Mouse (Mus musculus) yolk sac, embryonic 10.5 days (tissue): ENCODE data around the gene 2200002D01Rik.
A peak's percentile ranks its signal among the peaks of the same experiment; 100 is the strongest.
"Not testable (repeated sequence)": the region's sequence is repeated elsewhere in the genome, so short reads cannot be mapped to it uniquely, and the experiment has no call there.

Experiments
- DNase-seq: peaks from one replicate; pipeline ENCODE4 v3.0.0-alpha.2; 2017; ENCODE audit warnings: low spot score

2200002D01Rik gene

DNA sequence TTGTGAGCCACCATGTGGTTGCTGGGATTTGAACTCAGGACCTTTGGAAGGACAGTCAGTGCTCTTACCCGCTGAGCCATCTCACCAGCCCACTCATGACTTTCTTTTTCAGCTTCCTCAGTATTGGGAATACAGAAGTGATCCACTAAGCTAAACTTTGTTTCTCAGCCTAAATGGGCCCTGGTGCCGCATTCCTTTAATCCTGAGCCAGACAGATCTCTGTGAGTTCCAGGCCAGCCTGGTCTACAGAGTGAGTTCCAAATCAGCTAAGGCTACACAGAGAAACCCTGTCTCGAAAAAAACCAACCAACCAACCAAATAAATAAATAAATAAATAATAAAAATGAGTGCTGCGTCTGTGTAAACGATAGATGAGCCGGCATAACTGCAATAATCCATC is 10.7 kb downstream of the 2200002D01Rik start:
- DNase-seq: not testable (repeated sequence)

DNA sequence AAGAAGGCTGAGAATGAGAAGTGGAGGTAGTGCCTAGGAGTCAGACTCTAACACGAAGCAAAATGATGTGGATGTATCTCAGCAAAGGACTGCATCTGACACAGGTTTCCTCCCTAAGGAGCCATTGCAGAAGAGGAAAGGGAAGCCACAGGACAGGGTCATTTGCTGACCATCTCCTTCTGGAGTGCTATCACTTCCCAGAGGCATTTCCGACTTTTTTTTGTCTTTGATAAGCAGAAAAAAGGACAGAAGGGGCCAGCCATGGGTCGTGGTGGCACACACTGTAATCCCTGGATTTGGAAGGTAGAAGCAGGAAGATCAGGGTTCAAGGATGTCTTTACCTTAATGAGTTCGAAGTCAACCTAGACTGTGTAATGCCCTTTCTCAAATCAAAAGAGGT is 11.7 kb downstream of the 2200002D01Rik start:
- DNase-seq: no peak

DNA sequence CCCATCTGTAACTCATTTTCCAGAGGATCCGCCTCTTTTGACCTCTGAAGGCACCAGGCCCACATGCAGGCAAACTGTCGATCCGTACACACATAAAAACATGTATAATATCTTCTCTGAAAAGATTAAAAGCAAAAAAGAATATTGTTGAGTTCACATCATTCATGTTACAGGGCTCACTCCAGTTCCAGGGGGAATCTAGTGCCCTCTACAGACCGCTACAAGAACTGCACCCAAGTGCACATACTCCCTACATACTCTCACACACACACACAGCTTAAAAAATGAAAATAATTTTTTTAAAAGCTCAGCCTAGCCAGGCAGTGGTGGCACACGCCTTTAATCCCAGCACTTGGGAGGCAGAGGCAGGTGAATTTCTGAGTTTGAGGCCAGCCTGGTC is 13.6 kb downstream of the 2200002D01Rik start:
- DNase-seq: no peak

DNA sequence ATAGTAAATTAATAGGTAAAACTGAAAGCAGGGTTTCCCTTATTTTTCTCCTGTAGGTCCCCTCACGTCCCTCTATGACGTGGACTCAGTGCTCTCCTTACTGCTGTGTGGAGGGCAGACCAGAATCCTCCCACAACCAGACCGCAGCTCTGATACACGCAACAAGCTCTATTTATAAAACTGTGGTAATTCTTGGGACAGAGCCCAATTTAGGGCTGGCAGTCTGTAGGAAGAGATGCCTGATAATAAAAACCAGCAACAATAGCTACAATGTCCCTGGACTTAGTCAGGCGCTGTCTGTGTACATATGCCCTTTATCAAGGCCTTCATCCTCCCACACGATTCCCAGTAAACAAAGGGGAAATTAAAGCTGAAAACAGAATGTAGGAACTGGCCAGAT is 14.5 kb downstream of the 2200002D01Rik start:
- no peak for DNase-seq

DNA sequence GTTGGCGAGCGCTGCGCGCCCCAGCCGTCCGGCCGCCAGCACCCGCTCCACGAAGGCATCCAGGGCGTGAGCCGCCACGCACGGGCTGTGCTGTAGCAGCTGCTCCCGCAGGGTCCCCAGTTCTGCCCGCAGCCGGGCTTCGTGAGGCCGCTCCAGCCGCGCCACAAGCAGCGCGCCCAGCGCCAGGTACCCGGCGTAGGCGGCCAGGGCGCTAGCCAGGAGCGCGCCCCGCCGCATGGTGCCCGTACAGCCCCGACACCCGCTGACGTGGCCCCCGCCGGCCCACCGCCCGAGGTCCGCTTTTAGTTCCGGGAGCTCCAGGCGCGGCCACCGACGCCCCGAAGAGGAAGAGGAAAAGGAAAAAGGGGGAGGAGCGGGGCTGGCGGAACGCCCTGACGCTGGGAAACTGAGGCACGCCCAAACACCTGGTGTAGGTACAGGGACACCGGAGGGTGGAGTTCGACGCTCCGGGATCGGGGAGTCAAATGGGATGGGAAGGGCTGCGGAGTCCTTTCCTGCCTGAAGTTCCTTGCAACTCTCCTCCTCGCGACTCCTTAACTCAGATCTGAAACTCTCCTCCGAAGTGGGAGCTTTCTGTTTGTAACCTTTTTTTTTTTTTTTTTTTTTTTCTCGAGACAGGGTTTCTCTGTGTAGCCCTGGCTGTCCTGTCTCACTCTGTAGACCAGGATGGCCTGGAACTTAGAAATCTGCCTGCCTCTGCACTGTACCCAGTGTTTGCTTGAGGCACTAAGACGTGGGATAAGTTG is 15.8 kb downstream of the 2200002D01Rik start, which contains the start of gene Kcnk6:
TSS of gene Kcnk6 (minus strand) at position 269 of the 767 bp plus-strand sequence.
- DNase-seq: no peak

DNA sequence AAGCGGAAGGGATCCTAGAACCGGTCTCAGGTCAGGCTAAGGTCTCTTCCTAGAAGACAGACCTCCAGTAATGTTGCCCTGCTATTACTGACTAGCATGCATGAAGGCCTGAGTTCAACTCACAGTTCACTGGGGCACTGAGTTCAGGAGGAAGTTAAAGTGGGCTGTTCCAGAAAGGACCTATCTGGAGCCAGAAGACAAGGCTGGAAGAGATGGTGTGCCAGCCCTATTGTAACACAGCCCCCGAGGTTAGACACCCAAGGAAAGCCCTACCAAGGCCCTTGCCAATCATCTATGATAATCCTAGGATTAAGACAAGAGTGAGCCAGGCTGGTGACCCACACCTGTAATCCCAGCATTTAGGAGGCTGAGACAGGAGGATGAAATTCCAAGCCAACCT is 16.7 kb downstream of the 2200002D01Rik start:
- DNase-seq: no peak

DNA sequence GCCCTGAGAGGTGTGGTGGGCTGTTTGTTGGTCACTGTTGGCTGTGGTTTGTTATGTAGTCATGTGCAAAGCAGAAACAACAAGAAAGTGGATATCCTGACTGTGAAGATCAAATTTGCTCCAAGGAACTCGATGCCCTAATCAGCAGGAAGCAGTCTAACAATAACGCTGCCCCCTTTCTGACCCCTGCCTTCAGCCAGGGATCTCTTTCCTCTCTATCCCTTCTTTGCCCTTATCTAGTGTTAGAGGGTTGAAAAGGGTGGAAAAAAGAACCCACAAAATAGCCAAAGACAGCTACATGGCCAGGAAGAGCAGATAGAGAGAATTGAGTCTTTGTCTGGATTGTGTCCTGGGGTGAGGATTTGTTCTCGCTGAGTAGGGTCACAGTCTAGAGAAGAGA is 17.7 kb downstream of the 2200002D01Rik start:
- no peak for DNase-seq

DNA sequence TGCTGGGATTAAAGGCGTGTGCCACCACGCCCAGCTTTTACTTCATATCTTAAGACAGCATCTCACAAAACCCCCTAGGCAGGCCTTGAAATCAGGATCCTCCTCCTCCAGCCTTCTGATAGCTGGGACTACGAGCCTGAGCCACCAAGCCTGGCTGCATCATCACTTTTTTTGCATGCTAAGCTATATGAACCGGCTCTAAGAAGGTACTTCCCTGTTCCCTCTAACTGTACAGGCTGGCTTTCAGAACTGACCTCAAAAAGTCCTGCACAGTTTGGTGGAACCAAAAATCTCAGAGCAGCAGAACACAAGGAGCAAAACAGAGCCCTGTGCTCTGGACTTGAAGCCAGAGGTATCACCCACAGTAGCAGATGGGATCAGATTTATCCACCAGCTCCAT is 20.1 kb downstream of the 2200002D01Rik start:
- DNase-seq: no peak

DNA sequence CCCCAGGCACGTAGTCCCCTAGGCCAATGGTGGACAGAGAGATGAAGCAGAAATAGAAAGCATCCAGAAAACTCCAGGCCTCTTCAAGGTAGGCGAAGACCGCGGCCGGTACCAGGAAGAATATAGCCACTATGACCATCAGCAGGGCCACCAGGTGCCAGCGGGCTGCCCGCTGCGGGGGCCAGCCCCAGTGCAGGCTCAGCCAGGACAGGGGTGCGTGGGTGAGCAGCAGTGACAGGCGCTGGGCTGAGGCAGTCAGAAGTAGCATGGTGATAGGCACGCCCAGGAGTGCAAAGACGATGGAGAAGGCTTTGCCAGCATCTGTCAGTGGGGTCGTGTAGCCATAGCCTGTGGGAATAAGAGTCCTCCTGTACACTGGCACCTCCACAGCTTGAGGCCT is 22.7 kb downstream of the 2200002D01Rik start:
- DNase-seq: no peak

DNA sequence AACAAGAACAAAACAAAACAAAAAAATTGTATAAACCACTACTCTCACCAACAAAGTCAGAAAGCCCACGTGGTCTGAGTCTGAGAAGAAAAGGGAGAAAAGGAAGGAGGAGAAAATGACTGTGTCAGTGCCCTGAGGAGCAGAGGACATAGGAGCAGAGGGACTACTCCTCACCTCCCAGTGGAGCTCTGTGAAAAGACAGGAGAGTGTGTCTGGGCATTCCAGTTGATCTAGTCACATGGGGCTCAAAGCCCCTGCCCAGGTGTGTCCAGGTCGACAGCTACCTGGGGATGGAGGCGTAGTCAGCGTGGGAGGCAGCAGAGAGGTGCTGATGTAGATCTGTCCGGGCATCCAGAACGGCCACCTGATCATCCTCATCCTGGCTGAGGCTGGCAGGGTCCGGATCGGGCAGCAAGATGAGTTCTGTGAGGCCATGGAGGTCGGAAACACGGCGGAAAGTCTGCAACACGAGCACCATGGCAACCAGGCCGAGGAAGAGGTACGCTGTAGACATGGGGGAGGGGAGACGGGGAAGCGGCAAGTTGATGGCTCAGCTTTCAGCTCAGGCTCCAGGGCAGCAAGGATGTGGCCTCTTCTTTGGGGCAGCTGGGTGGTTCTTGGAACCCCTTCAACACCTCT is 23.4 kb downstream of the 2200002D01Rik start:
- no peak for DNase-seq

DNA sequence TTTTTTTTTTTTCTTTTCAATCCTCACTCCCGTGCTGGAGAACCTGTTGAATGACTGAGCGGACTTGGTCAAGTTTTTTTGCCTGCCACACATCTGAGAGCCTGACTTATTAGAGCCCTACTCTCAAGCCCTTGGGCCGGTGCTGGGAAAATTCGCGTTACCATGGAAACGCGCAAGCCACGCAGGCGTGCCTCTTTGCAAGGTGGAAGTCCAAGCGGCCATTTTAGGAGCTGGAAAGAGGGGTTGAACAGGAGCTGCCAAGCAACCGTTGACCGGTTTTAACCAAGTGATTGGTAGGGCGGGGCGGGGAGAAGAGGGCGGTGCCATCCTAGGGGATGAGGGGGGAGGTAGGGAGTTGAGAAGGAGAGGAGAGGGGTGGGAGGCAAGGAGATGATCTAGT is 33.4 kb downstream of the 2200002D01Rik start:
- no peak for DNase-seq

DNA sequence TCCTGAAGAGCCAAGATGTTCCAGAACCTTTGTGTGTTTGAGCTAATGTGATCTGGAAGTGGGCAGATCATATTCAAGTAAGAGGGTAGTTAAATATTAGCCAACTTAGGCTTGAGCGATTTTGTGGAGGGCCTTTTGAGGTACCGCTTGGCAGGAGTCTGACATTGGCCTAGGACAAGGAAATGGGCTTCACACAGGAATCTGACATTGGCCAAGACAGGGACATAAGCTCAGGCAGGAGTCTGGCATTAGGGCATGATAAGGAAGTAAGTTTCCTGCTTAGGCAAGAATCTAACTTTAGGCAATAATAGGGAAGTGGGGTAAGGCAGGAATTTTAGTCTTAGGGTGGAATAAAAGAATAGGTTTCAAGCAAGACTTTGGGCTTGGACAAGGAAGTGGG is 34.0 kb downstream of the 2200002D01Rik start:
- DNase-seq: no peak

DNA sequence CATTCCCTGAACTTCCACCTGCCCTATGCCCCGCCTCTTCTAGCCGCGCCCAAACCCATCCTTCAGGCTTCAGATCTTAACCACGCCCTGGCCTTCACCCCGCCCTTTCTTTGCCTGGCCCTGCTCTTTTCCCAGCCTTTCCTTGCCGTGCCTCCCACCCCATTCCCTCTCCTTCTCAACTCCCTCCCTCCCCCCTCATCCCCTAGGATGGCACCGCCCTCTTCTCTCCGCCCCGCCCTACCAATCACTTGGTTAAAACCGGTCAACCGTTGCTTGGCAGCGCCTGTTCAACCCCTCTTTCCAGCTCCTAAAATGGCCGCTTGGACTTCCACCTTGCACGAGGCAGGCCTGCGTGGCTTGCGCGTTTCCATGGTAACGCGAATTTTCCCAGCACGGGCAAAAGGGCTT is 34.6 kb downstream of the 2200002D01Rik start, which contains the start of gene Catsperg1:
TSS of gene Catsperg1 (minus strand) at position 361 of the 408 bp plus-strand sequence.
- DNase-seq: peak; percentile 55

DNA sequence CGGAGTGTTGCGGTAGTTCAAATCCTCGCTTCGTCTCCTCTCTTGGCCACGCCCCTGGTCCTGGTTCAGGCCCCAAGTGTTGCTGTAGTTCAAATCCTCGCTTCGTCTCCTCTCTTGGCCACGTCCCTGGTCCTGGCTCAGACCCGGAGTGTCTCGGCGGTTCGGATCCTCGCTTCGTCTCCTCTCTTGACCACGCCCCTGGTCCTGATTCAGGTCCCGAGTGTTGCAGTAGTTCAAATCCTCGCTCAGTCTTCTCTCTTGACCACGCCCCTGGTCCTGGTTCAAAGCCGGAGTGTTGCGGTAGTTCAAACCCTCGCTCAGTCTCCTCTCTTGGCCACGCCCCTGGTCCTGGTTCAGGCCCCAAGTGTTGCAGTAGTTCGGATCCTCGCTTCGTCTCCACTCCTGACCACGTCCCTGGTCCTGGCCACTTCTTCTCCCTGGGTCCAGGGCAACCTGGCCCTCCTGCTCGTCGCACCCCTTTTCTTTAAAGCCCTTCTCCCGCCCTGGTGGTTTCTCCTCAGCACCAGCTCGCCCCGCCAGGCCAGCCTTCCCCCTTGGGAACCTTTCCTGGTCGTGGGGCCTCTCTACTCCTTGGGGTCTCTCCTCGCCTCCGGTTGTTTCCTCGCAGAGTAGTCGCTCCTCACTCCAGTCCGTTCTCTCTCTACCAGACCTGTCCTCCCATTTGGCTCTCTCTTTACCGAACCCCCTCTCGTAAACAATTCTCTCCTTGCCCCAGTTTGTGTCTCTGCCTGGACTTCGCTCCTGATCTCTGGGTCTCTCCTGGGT is 35.3 kb downstream of the 2200002D01Rik start:
- not testable (repeated sequence) for DNase-seq

DNA sequence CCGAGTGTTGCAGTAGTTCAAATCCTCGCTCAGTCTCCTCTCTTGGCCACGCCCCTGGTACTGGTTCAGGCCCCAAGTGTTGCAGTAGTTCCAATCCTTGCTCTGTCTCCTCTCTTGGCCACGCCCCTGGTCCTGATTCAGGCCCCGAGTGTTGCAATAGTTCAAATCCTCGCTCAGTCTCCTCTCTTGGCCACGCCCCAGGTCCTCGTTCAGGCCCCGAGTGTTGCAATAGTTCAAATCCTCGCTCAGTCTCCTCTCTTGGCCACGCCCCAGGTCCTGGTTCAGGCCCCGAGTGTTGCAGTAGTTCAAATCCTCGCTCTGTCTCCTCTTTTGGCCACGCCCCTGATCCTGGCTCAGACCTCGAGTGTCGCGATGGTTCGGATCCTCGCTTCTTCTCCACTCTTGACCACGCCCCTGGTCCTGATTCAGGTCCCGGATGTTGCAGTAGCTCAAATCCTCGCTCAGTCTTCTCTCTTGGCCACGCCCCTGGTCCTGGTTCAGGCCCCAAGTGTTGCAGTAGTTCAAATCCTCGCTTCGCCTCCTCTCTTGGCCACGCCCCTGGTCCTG is 36.0 kb downstream of the 2200002D01Rik start:
- no peak for DNase-seq

DNA sequence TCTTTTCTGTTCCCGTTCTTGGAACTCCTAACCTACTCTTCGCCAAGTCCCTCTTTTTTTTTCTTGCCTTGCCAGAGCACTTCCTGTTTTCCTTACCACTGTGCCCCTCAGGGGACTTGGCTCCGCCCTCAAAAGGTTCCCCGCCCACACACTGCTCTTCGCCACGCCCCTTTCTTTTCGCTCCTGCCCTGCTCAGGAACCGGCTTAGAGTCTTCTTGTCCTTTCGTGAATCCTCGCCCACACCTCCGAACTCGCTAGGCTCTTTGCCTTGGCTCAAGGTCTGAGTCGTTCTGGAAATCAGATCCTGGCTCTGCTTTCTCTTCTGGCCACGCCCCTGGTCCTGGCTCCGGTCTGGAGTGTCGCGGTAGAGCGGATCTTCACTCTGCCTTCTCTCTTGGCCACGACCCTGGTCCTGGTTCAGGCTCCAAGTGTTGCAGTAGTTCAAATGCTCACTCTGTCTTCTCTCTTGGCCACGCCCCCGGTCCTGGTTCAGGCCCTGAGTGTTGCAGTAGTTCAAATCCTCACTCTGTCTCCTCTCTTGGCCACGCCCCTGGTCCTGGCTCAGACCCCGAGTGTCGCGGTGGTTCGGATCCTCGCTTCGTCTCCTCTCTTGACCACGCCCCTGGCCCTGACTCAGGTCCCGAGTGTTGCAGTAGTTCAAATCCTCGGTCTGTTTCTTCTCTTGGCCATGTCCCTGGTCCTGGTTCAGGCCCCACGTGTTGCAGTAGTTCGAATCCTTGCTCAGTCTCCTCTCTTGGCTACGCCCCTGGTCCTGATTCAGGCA is 36.7 kb downstream of the 2200002D01Rik start:
- DNase-seq: peak; percentile 87

DNA sequence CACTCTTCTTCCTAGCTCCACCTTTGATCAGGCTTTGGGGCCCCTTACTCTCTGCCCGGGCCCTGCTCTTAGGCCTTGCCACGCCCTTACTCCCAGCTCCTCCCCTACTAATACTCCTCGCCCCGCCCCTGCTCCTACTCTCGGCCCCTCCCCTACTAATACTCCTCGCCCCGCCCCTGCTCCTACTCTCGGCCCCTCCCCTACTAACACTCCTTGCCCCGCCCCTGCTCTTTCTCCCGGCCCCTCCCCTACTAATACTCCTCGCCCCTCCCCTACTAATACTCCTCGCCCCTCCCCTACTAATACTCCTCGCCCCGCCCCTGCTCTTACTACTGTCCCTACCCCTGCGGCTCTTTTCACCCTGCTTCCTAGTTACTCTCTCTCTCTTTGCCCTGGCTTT is 37.3 kb downstream of the 2200002D01Rik start:
- DNase-seq: not testable (repeated sequence)

DNA sequence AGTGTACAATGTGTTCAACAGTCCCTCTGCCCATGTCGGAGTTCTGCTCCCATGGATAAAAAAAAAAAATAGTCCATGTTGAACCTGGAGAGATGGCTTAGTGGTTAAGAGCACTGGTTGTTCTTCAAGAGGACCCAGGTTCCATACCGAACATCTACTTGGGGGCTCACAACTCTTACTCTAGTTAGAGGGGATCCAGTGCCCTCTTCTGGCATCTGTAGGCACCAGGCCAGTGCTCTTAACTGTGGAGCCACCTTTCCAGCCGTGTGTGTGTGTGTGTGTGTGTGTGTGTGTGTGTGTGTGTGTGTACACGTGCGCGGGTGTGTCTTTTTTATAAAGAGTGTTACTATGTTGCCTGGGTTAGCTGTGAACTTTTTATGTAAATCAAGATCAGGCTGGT is 45.7 kb downstream of the 2200002D01Rik start:
- no peak for DNase-seq
